Mouse (Mus musculus): ENCODE data around the gene 4933434E20Rik.

4933434E20Rik gene

DNA sequence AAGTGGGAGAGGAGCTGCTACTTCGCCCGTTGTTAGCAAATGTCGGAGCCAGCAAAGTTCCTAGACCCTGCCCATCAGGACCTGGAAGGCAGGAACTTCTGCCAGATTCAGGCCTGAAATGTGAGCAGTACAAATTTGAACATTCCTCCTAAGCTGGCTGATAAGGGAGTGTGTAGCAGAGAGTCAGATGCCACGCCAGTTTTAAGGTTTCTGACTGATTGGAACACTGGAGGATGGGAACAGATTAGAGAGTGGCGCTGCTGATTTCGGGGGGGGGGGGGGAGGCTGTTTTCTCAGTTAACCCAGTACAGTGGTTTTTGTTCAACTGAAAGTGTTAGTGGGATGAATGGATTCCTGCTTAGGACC lies 29.0 kb downstream of the 4933434E20Rik start:
- no peak for DNase-seq (ENCODE audit: inconsistent age in 2 of 2, low spot score in 1 of 2)

GRCm38 (mm10) chr3:90081365-90082240 lies 30.2 kb downstream of the 4933434E20Rik start:
- DNase-seq (ENCODE audit: inconsistent age in 2 of 2, low spot score in 1 of 2): peak in 1 of 2 experiments; percentile 71

DNA sequence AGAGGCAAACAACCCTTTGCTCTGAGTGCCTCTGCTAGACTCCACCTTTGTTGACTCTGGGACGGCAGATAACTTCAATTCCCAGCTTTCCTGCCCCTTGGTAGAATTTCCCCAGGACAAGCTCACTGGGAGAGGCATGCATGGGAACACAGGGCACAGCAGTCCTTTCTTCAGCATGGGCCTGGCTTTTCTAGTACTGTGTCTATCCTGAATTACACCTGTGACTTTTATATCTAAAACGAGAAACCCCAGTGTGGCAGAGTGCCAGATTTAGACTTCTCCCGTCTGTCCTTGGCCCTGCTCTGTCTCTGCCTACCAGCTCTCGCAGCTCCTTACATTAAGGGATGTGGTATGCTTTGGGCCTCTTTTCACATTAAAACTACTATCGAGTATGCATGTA lies 31.6 kb downstream of the 4933434E20Rik start:
- DNase-seq (ENCODE audit: inconsistent age in 2 of 2, low spot score in 1 of 2): peak; percentile 47 to 86

DNA sequence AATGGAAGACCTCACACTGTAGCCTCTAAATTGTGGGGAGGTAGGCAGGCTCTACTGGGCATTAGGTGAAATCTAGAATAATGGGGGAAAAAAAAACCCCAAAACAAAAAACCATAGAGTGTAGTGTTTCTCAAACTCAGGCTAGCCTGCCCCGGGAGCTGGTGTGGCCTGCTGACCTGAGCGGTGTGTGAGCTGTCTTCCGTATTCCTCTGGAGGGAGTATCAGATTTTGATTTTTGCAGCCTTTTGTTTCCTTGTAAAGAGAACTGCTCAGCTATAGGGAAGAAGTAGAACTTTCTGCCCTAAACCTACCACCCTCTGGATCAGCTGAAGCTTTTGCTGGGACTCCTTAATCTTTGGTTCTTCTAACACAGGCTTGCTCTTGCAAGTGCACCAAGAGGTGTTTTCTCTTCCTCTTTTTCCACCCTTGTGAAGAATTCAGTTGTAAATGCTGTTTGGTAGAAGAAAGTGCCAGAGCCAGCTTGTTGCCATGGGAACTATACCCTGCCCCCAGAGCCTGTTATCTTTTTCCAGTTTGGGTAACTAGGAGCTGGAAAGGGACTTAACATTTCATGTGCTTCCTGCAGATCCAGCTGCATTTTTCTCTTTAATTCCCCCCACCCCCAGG lies 32.4 kb downstream of the 4933434E20Rik start:
- DNase-seq (ENCODE audit: inconsistent age in 2 of 2, low spot score in 1 of 2): peak in 1 of 2 experiments; percentile 69

GRCm38 (mm10) chr3:90084790-90085189 lies 33.4 kb downstream of the 4933434E20Rik start:
- DNase-seq (ENCODE audit: inconsistent age in 2 of 2, low spot score in 1 of 2): no peak

GRCm38 (mm10) chr3:90085281-90085680 lies 33.8 kb downstream of the 4933434E20Rik start:
- DNase-seq (ENCODE audit: inconsistent age in 2 of 2, low spot score in 1 of 2): peak; percentile 64 to 86

DNA sequence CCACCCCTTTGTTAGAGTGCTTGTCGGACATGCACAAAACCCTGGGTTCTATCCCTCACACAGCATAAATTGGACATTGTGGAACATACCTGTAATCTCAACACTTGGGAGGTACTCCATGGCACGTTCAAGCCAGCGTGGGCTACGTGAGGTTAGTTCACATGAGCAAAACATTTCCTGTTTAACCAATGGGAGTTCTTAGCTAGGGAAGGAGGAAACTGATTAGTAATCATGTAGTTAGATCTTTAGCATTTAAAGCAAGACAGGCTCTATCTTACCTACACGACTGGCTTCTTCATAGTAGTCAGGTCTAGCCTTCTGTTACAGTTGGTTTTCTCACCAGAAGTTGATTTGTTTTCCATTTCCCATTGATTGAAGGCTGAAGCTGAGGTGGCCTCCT lies 34.6 kb downstream of the 4933434E20Rik start:
- DNase-seq (ENCODE audit: inconsistent age in 2 of 2, low spot score in 1 of 2): no peak

DNA sequence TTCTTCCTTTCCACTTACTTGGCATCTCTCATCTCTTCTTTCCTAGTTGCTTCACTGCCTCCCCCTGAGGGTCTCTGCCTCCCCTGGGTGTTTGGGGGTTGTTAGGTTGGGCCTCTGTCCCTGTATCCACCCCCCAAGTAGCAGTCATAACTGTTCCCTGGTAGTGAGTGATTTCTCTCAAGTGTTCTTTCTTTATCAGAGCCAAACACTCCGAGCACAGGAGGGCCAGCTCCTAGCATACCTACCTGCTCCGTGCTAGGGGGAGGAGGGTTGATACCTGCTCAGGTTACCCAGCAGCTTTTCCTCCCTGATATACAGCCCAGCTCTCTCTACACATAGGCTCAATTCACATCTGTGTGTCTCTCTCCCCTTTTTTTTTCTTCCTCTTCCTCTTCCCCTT lies 37.2 kb downstream of the 4933434E20Rik start:
- DNase-seq (ENCODE audit: inconsistent age in 2 of 2, low spot score in 1 of 2): no peak

DNA sequence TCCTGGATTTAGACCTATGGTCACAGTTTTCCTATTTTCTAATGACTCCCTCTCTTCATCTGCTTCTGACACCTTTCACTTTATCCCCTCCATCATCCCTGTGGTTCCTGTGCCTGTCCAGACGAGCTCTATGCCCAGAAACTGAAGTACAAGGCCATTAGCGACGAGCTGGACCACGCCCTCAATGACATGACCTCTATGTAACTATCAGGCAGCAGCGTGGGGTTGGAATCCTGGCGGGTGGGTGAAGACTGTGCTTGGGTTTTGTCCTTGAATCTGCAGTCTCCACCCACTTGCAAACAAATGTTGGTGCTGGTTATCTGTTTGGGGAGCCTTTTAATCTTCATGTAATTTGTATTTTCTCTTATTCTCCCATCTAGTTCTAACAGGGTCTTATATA lies 39.5 kb downstream of the 4933434E20Rik start:
- peak; percentile 64 to 83 for DNase-seq (ENCODE audit: inconsistent age in 2 of 2, low spot score in 1 of 2)

DNA sequence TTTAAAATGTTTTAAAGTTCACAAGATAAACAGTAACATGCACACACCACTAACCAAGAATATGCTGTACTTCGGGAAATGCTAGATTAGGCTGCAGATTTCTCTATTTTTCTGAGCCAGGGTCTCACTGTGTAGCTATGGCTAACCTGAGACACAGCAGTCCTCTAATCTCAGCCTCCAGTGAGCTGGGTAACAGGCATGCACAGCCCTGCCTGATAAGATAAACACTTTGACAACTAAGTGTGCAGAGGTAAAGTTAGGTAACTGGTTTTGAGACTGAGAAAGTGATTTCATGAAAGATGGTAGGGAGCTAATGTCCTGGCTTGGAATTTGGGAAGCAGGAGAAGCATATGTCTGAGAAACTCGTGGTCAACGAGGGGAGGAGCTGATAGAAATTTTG lies 43.0 kb downstream of the 4933434E20Rik start:
- no peak for DNase-seq (ENCODE audit: inconsistent age in 2 of 2, low spot score in 1 of 2)

DNA sequence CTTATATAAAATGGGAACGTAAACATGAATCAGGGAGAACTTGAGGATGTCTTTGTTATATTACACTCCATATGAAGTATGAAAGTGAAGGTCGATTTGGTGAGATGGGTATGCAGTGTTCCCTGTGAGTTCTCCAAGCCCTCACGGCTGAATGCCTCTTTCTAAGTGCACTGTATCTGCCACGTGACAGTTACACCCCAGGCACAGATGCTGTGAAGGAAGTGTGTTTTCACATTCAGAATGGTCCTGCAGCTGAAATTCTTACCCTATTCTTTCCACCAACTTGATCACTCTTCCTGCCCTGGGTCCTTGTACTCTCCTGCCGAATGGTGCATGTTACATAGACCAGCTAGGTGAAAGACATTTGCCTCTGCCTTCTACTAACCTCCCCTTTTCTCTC lies 46.5 kb downstream of the 4933434E20Rik start:
- DNase-seq (ENCODE audit: inconsistent age in 2 of 2, low spot score in 1 of 2): no peak

DNA sequence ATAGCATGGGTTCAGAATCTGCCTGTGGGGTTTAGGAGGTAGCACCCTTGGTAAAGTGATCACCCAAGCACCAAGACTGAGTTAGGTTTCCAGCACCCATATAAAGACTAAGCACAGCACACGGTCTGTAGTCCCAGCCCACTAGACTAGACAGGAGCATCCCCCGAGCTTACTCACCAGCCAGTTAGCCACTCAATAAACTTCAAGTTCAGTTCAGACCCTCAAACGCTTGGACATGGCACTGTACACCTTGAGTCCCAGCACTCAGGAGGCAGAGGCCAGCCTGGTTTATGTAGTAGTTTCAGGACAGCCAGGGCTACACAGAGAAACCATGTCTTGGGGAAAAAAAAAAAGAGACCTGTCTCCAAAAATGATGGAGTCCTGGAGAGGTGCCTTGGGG lies 49.6 kb downstream of the 4933434E20Rik start:
- DNase-seq (ENCODE audit: inconsistent age in 2 of 2, low spot score in 1 of 2): no peak

- DNase-seq (ENCODE audit: inconsistent age in 2 of 2, low spot score in 1 of 2): no peak
These were observed 50.2 kb downstream of the 4933434E20Rik start for GRCm38 (mm10) chr3:90101673-90102072.

DNA sequence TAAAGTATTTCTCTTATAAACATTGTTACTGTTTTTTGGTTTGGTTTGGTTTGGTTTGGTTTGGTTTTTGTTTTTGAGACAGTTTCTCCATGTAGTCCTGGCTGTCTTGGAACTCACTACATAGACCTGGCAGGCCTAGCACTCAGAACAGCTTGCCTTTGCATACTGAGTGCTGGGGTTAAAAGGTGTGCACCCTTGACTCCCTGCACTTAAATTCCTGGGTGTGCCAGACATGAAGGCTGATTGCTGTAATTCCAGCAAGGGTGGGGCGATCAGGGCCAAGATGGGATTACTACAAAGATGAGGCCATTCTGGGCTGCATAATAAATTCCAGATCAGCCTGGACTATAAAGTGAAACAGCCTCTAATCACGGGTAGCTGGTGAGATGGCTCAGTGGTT lies 50.8 kb downstream of the 4933434E20Rik start:
- DNase-seq (ENCODE audit: inconsistent age in 2 of 2, low spot score in 1 of 2): no peak

GRCm38 (mm10) chr3:90103176-90103575 lies 51.7 kb downstream of the 4933434E20Rik start:
- no peak for DNase-seq (ENCODE audit: inconsistent age in 2 of 2, low spot score in 1 of 2)

GRCm38 (mm10) chr3:90103938-90104337 lies 52.5 kb downstream of the 4933434E20Rik start, which contains the start of gene Nup210l:
TSS of gene Nup210l (plus strand) at chr3:90104132.
- DNase-seq (ENCODE audit: inconsistent age in 2 of 2, low spot score in 1 of 2): no peak

GRCm38 (mm10) chr3:90111706-90112105 lies 60.3 kb downstream of the 4933434E20Rik start:
- no peak for DNase-seq (ENCODE audit: inconsistent age in 2 of 2, low spot score in 1 of 2)

- DNase-seq (ENCODE audit: inconsistent age in 2 of 2, low spot score in 1 of 2): peak; percentile 39 to 72
These were observed 62.9 kb downstream of the 4933434E20Rik start for GRCm38 (mm10) chr3:90114342-90114741.

DNA sequence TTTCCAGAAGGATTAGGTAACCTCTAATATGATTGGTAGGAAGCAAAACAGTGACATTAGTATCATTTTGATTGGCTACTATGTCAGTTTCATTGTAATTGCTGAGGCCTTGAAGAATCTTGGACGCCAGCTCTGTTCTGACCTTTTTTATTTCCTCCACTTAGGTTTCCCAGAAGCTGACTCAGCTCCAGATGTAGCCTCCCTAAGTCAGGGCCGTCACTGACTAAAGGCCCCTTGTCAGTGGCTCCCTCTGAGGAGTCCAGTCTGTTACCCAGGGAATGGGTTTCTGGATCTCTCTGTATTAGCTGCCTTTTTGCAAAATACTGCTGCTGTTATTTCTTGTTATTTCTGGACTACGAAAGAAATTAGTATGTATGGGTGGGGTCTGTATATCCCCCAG lies 64.1 kb downstream of the 4933434E20Rik start:
- DNase-seq (ENCODE audit: inconsistent age in 2 of 2, low spot score in 1 of 2): peak; percentile 69 to 90
